Mouse (Mus musculus): ENCODE results near the gene Clstn3. TPM values are rescaled to one million over a fixed set of nuclear protein-coding genes. Genes with fewer than 3 reads are reported as not detected.
A peak's percentile ranks its signal among the peaks of the same experiment; 100 is the strongest.

Gene Clstn3
- polyA plus RNA-seq, 2 experiments, result 5.1 to 11.2 TPM

DNA sequence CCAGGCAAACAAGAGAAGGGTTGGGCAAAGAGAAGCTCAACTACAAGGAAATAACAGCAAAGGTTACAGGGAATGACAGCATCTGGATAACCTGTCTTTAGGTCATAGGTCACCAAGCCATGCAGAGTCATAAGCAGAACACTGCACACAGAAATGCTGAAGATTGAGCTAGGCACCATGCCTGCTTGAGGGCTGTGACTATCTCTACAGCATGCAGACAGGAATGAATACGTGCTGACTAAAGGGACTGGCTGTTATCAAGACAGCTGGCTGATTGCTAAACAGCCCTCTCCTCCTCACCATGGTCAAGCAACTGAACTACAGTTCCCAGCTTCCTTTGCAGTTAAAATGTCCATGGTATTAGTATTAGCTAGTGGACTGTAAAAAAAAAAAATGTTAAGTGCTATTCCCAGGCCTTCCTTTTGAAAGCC is 40.5 kb downstream of the Clstn3 start:
- no peak for TF ChIP-seq POLR2A (IDR thresholded peaks at IDR 0.05; ENCODE audit: borderline replicate concordance, extremely low read depth, insufficient read depth, insufficient read length)
- H3K27ac ChIP-seq (replicated peaks; ENCODE audit: low read depth, low read length), result no peak overlapping the region
- no peak for ATAC-seq (ENCODE audit: low FRiP score, low read depth)
- no peaks in the 10 kb centered on the region for H3K36me3 ChIP-seq (ENCODE audit: control insufficient read depth, insufficient read depth, low read length)
- H3K27me3 ChIP-seq (ENCODE audit: control insufficient read depth, insufficient read depth, low read length), result no peaks in the 10 kb centered on the region
- H3K9ac ChIP-seq (ENCODE audit: low read depth, low read length, severe bottlenecking), result no peak overlapping the region
- no peaks in the 10 kb centered on the region for H3K9me3 ChIP-seq (ENCODE audit: control insufficient read depth, low read length)
- 53% methylated on average over 1 of the region's 1 CpGs for WGBS
- H3K4me3 ChIP-seq (replicated peaks; ENCODE audit: low read length), result no peak overlapping the region
- no peak for DNase-seq (ENCODE audit: low spot score)
- no peak overlapping the region for H3K4me2 ChIP-seq (replicated peaks; ENCODE audit: low read depth, low read length, severe bottlenecking)
- no peaks in the 10 kb centered on the region for H3K4me1 ChIP-seq (ENCODE audit: control insufficient read depth, insufficient read depth, low read length)

DNA sequence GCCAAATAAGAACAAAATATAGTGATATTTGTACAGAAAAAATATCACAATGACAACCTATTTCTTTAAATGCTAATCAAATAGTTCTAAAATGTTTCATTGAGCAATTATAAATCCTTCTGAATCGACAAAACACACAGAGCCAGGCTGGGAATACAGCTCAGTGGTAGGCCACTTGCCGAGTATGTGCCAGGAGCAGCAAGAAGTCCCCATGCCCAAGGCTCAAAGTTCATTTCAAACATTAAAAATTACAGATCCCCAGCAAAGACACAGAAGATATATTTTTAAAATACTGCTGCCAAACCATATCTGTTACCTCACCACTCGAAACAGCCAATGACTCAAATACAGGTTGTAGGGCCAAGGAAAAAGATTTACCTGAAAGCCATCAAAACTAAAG is 45.9 kb downstream of the Clstn3 start:
- no peak for TF ChIP-seq POLR2A (IDR thresholded peaks at IDR 0.05; ENCODE audit: borderline replicate concordance, extremely low read depth, insufficient read depth, insufficient read length)
- Histone ChIP-seq H3K4me2 (replicated peaks; ENCODE audit: low read depth, low read length, severe bottlenecking) (no peak overlapping the region), H3K4me3 (replicated peaks; ENCODE audit: low read length) (no peak overlapping the region), H3K9ac (ENCODE audit: low read depth, low read length, severe bottlenecking) (no peak overlapping the region), H3K9me3 (ENCODE audit: control insufficient read depth, low read length) (no peaks in the 10 kb centered on the region), H3K27me3 (ENCODE audit: control insufficient read depth, insufficient read depth, low read length) (no peaks in the 10 kb centered on the region), H3K36me3 (ENCODE audit: control insufficient read depth, insufficient read depth, low read length) (no peaks in the 10 kb centered on the region), H3K27ac (replicated peaks; ENCODE audit: low read depth, low read length) (no peak overlapping the region), H3K4me1 (ENCODE audit: control insufficient read depth, insufficient read depth, low read length) (peaks cover 6% of the 10 kb centered on the region; the same call in 1 of the 2 replicates)
- WGBS, result 87% methylated on average over 3 of the region's 3 CpGs
- ATAC-seq (ENCODE audit: low FRiP score, low read depth), result no peak
- no peak for DNase-seq (ENCODE audit: low spot score)

DNA sequence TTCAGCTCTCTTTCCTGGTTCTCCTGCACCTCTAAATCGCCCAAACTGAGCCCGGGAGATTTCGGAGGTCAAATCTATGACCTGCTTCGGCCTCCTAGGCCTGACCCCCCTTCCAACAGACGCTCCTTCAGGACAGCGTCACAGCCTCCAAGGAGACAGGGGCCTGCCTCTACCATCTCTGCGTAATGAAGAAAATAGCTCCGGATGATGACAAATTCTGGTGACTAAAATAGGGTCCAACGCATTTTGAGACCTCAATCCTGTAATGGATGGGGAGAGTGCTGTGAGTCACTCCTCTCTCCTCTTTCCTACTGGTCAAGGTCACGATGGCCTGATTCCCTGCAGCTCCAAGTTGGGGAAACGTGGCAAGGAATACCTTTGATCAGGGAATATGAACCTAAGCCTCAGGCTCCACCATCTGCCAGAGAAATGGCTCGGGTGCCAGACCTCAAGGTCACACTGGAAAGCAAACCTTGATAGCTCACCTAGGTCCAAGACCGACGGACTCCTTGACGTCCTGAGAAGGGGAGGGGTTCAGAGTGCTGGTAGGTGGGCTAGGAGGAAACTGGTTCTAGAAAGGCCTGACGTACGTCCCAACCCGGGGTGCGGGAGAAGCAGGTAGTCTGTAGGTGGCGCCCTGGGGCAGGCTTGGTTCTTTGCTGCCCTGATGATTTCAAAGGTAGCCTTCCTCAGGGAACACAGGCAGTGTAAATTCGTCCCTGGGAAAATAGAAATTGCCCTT is 49.1 kb downstream of the Clstn3 start:
- Histone ChIP-seq H3K36me3 (ENCODE audit: control insufficient read depth, insufficient read depth, low read length) (peaks cover 21% of the 10 kb centered on the region), H3K4me3 (replicated peaks; ENCODE audit: low read length) (peak overlapping the region; percentile 94), H3K27ac (replicated peaks; ENCODE audit: low read depth, low read length) (peak overlapping the region; percentile 85), H3K9me3 (ENCODE audit: control insufficient read depth, low read length) (no peaks in the 10 kb centered on the region), H3K4me2 (replicated peaks; ENCODE audit: low read depth, low read length, severe bottlenecking) (peak overlapping the region; percentile 88), H3K27me3 (ENCODE audit: control insufficient read depth, insufficient read depth, low read length) (no peaks in the 10 kb centered on the region), H3K9ac (ENCODE audit: low read depth, low read length, severe bottlenecking) (peak overlapping the region; percentile 88), H3K4me1 (ENCODE audit: control insufficient read depth, insufficient read depth, low read length) (peaks cover 6% of the 10 kb centered on the region; the same call in 1 of the 2 replicates)
- DNase-seq (ENCODE audit: low spot score), result peak; percentile 73
- peak; percentile 27 for ATAC-seq (ENCODE audit: low FRiP score, low read depth)
- WGBS, result 3% methylated on average over 21 of the region's 21 CpGs
- TF ChIP-seq POLR2A (IDR thresholded peaks at IDR 0.05; ENCODE audit: borderline replicate concordance, extremely low read depth, insufficient read depth, insufficient read length), result no peak

DNA sequence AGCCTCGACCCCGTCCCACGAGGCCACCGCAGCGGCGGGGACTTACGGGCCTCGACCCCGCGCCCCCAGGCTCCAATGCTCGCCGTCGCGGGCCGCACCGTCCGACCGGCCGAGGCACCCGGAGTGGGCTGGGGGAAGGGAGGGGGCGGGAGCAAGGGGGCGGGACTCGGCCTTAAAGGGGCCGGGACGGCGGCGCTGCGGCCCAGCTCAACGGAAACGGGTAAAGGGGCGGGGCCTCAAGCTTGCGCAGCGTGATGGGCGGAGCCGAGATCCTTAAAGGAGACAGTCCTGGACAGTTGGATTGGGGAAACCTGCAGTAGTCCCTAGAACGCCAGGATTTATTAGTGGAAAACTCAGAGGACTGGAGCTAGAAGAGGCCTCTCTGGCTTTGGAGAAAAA is 49.7 kb downstream of the Clstn3 start, which contains the start of gene Pex5:
Gene Pex5, minus strand, starts transcription at position 141 of the 399 bp plus-strand sequence.
- H3K9me3 ChIP-seq (ENCODE audit: control insufficient read depth, low read length), result no peaks in the 10 kb centered on the region
- 0 out of 2 replicates have a peak, but pooled peaks have one; percentile 29 for TF ChIP-seq POLR2A (IDR thresholded peaks at IDR 0.05; ENCODE audit: borderline replicate concordance, extremely low read depth, insufficient read depth, insufficient read length)
- H3K27me3 ChIP-seq (ENCODE audit: control insufficient read depth, insufficient read depth, low read length), result no peaks in the 10 kb centered on the region
- H3K36me3 ChIP-seq (ENCODE audit: control insufficient read depth, insufficient read depth, low read length), result peaks cover 23% of the 10 kb centered on the region
- peak within 1 kb of the TSS; percentile 88 for H3K9ac ChIP-seq (ENCODE audit: low read depth, low read length, severe bottlenecking)
- H3K27ac ChIP-seq (replicated peaks; ENCODE audit: low read depth, low read length), result peak within 1 kb of the TSS; percentile 85
- H3K4me1 ChIP-seq (ENCODE audit: control insufficient read depth, insufficient read depth, low read length), result peaks cover 6% of the 10 kb centered on the region; the same call in 1 of the 2 replicates
- DNase-seq (ENCODE audit: low spot score) (peak; percentile 97), ATAC-seq (ENCODE audit: low FRiP score, low read depth) (peak; percentile 98)
- peak within 1 kb of the TSS; percentile 94 for H3K4me3 ChIP-seq (replicated peaks; ENCODE audit: low read length)
- peak within 1 kb of the TSS; percentile 88 for H3K4me2 ChIP-seq (replicated peaks; ENCODE audit: low read depth, low read length, severe bottlenecking)
- WGBS, result under 1% methylated on average over 25 of the region's 36 CpGs

DNA sequence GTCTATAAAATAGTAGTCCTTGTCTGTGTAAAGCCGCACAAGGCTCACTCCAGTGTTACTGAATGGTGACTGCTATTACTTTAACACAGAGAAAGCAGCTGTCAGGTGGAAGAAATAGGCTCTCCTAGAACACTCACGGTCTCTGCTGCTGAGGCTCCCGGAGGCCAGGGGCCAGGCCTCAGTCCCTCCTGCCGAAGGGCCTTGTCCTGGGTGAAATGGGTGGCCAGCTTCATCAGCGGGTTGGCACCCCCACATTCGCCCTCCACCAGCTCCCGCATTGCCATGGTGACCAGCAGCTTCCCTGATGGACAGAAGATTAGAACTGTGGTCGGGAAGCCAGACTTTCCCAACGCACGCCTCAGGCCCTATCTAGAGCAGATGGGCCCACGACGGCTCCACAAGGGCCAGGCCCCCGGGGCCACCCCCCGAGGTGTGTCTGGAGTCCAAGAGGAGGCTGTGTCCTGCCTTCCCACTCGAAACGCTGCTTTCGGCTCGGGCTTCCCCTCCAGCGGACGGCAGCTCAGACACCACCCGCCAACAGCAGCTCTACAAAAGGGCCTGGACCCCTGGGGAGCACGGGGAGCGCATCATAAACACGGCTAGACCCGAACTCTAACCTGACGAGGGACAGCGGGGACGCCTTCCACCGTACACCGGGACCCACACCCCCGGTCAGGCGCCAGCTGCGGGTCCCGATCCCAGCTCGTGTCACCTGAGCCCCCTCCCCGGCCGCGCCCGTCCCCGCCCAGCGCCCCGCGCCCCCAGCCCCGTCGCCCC is 50.3 kb downstream of the Clstn3 start:
- H3K4me3 ChIP-seq (replicated peaks; ENCODE audit: low read length), result peak overlapping the region; percentile 94
- peaks cover 24% of the 10 kb centered on the region for H3K36me3 ChIP-seq (ENCODE audit: control insufficient read depth, insufficient read depth, low read length)
- ATAC-seq (ENCODE audit: low FRiP score, low read depth), result no peak; the same call in 1 of the 2 replicates
- H3K9me3 ChIP-seq (ENCODE audit: control insufficient read depth, low read length), result no peaks in the 10 kb centered on the region
- peak overlapping the region; percentile 88 for H3K9ac ChIP-seq (ENCODE audit: low read depth, low read length, severe bottlenecking)
- WGBS, result 3% methylated on average over 42 of the region's 45 CpGs
- H3K4me2 ChIP-seq (replicated peaks; ENCODE audit: low read depth, low read length, severe bottlenecking), result peak overlapping the region; percentile 88
- no peaks in the 10 kb centered on the region for H3K27me3 ChIP-seq (ENCODE audit: control insufficient read depth, insufficient read depth, low read length)
- H3K4me1 ChIP-seq (ENCODE audit: control insufficient read depth, insufficient read depth, low read length), result peaks cover 6% of the 10 kb centered on the region; the same call in 1 of the 2 replicates
- peak; percentile 25 for DNase-seq (ENCODE audit: low spot score)
- peak overlapping the region; percentile 63 for H3K27ac ChIP-seq (replicated peaks; ENCODE audit: low read depth, low read length)
- no peak for TF ChIP-seq POLR2A (IDR thresholded peaks at IDR 0.05; ENCODE audit: borderline replicate concordance, extremely low read depth, insufficient read depth, insufficient read length)

All from limb, embryonic 14.5 days (tissue).